Mouse (Mus musculus) hindbrain, embryonic 15.5 days (tissue): ENCODE measurements at regions not wholly inside any gene's neighbourhood (a gene's known extent, or its start where the extent isn't known, plus 50 kb on each side); places are given as distances from the start of the nearest gene placed in this dataset.

Source experiments
- ATAC-seq: fragments of 200-750 bp; cut with Nextera tagmentation; 2 replicates; pipeline ENCODE4 v1.8.0; 2017; ENCODE audit warnings: low read depth, moderate number of reproducible peaks, moderate TSS enrichment; ENCODE audit not compliant: low FRiP score
- H3K27ac ChIP-seq: fragments of 300-500 bp; sonication (generic); replicated peaks from 2 replicates; pipeline ENCODE4 v1.5.1; 2015; ENCODE audit warnings: mild to moderate bottlenecking, inconsistent platforms
- H3K27me3 ChIP-seq: fragments of 300-500 bp; sonication (generic); 2 replicates; pipeline ENCODE4 v1.6.1; 2015; ENCODE audit warnings: control low read depth, inconsistent platforms
- H3K36me3 ChIP-seq: fragments of 300-500 bp; sonication (generic); 2 replicates; pipeline ENCODE4 v1.6.1; 2015; ENCODE audit warnings: control low read depth, inconsistent platforms
- H3K4me1 ChIP-seq: fragments of 300-500 bp; sonication (generic); replicated peaks from 2 replicates; pipeline ENCODE4 v1.6.1; 2015; ENCODE audit warnings: control low read depth, inconsistent platforms
- H3K4me2 ChIP-seq: fragments of 300-500 bp; sonication (generic); 2 replicates; pipeline ENCODE4 v1.6.1; 2015; ENCODE audit warnings: moderate library complexity, mild to moderate bottlenecking, inconsistent platforms
- H3K4me3 ChIP-seq: fragments of 300-500 bp; sonication (generic); 2 replicates; pipeline ENCODE4 v1.5.1; 2015; ENCODE audit warnings: mild to moderate bottlenecking, inconsistent platforms
- H3K9ac ChIP-seq: fragments of 300-500 bp; sonication (generic); 2 replicates; pipeline ENCODE4 v1.6.1; 2015; ENCODE audit warnings: inconsistent platforms
- H3K9me3 ChIP-seq: fragments of 300-500 bp; sonication (generic); 2 replicates; pipeline ENCODE4 v1.6.1; 2016; ENCODE audit warnings: control low read depth, inconsistent platforms
- WGBS: fragments of 180-500 bp; shearing (Covaris S2); methylation state at CpG from one replicate; pipeline ENCODE4 v1.1.7; 2015; 5-methylcytosine and 5-hydroxymethylcytosine counted together

DNA sequence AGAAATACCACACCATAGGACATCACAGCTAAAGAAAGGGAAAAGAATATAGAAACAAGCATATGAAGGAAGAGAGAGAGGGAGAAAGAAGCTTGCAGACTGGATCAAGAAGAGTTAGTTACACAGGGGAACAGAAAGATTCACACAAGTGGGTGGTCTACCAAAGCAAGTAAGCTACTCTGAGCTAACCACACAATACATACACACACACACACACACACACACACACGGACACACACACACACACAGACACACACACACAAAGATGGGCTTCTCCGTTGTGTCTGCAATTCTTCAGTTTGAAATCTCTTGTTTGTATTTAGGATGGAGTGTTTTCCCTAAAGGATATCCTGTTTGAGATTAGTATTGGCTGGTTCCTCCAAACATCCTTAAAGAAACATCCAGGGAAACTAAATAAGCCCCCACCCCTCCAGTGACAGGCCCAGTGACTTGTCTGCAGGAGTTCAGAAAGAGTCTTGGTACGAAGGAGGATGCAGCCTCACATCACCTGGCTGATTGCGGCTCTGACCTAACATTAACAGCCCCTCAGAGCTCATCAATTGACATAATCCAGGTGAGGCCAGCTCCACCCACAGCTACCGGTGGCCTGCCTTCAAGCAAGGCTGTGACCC lies 69.7 kb upstream of the Gm45716 start:
- no peak overlapping the region for H3K4me3 ChIP-seq
- no peaks in the 10 kb centered on the region for H3K36me3 ChIP-seq
- ATAC-seq: no peak
- 82% methylated on average over 5 of the region's 5 CpGs for WGBS
- no peak overlapping the region for H3K9ac ChIP-seq
- no peak overlapping the region for H3K27ac ChIP-seq
- no peaks in the 10 kb centered on the region for H3K4me1 ChIP-seq
- no peaks in the 10 kb centered on the region for H3K9me3 ChIP-seq
- H3K4me2 ChIP-seq: no peak overlapping the region
- H3K27me3 ChIP-seq: no peaks in the 10 kb centered on the region

DNA sequence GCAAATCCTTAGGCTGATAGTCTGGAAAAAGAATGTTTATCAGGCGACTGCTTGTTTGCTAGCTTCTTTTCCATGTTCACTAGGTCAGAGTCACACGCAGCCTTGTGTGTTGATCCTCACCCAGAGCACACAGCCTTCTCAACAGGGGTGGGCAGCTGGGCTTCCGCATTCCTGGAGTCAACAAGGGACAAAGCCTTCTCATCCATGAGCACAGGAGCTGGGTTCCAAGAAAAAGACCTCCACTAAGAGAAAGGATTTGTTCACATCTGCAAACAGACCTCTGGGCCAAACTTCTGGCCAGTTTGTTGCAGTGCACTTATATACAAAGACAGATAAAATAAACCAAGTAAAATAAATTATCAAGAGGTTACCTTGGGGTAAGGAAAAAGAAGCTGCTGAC lies 65.6 kb upstream of the Gm45716 start:
- Histone ChIP-seq H3K4me3 (no peak overlapping the region), H3K9me3 (no peaks in the 10 kb centered on the region), H3K27ac (no peak overlapping the region), H3K27me3 (no peaks in the 10 kb centered on the region), H3K4me1 (no peaks in the 10 kb centered on the region), H3K36me3 (no peaks in the 10 kb centered on the region), H3K9ac (no peak overlapping the region), H3K4me2 (no peak overlapping the region)
- no peak for ATAC-seq
- 56% methylated on average over 3 of the region's 3 CpGs for WGBS

DNA sequence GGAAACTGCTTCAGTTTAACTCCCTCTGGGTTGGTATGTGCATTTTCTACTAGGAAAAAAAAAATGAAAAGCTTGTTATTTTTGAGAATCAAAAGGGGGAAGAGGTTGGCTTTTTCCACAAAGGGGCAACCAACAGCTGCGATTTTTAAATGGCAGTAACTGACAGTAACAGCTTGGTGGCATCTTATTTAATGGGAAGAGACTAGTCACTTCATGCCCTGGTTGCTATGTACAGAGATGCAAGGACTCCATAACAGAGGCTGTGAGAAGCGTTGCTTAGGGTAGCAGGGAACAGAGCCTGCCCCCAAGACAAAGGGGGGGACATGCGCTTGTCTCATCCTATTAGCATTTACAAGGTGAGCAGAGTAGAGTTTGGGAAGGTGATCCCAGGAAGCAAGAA lies 64.8 kb upstream of the Gm45716 start:
- Histone ChIP-seq H3K4me3 (no peak overlapping the region), H3K4me2 (no peak overlapping the region), H3K4me1 (no peaks in the 10 kb centered on the region), H3K27ac (no peak overlapping the region), H3K9ac (no peak overlapping the region), H3K27me3 (no peaks in the 10 kb centered on the region), H3K36me3 (no peaks in the 10 kb centered on the region), H3K9me3 (no peaks in the 10 kb centered on the region)
- WGBS: 74% methylated on average over 3 of the region's 3 CpGs
- ATAC-seq: no peak

DNA sequence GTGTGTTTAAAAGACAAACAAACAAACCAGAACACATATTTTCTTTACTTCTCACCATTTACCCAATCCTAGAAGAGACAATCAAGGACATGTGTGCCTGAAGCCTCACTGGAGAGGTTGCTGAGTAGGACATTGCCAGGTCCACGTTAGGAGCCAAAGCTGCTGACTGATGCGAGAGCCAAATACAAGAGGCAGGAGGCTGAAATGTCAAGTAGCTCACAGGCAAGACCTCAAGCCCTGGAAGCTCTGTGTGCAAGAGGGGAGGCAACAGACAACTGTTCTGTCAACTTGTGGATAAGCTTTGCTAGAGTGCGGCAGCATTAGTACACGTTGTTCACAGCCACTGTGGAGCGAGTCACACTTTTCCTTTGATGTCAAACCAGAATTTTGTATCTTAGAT lies 63.6 kb upstream of the Gm45716 start:
- ATAC-seq: no peak
- Histone ChIP-seq H3K4me2 (no peak overlapping the region), H3K9ac (no peak overlapping the region), H3K27me3 (no peaks in the 10 kb centered on the region), H3K9me3 (no peaks in the 10 kb centered on the region), H3K4me3 (no peak overlapping the region), H3K36me3 (no peaks in the 10 kb centered on the region), H3K27ac (no peak overlapping the region), H3K4me1 (no peaks in the 10 kb centered on the region)
- WGBS: 87% methylated on average over 5 of the region's 5 CpGs

DNA sequence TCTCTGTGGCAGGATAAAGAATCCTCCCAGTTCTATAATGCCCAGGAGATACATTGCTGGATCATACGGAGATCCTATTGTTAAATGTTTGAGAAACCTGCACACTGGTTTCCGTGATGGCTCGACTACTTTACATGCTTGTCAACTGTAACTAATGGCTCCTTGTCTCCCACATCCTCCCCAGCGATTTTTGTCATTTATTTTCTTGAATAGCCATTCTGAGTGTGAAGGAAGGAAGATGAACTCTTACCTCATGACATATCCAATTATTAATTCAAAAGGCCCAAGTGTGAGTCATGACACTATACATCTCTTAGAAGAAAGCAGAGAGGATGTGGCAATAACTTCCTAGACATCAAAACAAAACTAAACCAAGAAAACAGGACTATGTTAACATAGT lies 61.2 kb upstream of the Gm45716 start:
- Histone ChIP-seq H3K4me3 (no peak overlapping the region), H3K4me1 (peaks cover 14% of the 10 kb centered on the region), H3K9ac (no peak overlapping the region), H3K4me2 (no peak overlapping the region), H3K9me3 (no peaks in the 10 kb centered on the region), H3K27ac (no peak overlapping the region), H3K27me3 (no peaks in the 10 kb centered on the region), H3K36me3 (no peaks in the 10 kb centered on the region)
- no peak for ATAC-seq
- 39% methylated on average over 4 of the region's 4 CpGs for WGBS

DNA sequence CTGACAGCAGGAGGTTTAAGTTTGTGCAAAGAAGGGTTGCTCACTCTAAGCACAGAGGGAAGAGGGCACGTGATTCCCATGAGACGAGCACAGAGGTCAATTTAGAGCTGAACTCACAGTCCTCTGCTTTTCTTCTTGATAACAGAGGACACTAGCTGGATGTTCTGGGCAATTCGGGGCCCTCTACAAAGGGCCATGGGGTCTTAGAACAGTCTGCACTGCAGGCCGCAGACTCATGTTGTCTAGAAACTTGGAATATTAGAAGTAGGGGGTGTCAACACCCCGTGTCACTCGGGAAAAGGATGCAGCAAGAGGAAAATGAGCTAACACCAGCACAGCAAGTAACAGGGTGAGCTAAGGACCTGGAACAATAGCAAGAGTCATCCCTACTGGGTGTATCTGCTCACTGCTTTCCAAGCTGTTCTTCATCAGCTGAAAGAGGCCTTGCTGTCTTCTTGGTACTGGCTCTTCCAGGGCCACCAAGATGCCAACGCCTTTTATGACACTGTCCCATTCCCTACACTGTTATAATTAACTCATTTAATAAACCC lies 58.5 kb upstream of the Gm45716 start:
- H3K4me1 ChIP-seq: peaks cover 14% of the 10 kb centered on the region
- H3K4me3 ChIP-seq: no peak overlapping the region
- WGBS: 70% methylated on average over 7 of the region's 7 CpGs
- H3K36me3 ChIP-seq: no peaks in the 10 kb centered on the region
- no peak overlapping the region for H3K9ac ChIP-seq
- no peaks in the 10 kb centered on the region for H3K9me3 ChIP-seq
- no peak for ATAC-seq
- no peak overlapping the region for H3K4me2 ChIP-seq
- no peaks in the 10 kb centered on the region for H3K27me3 ChIP-seq
- H3K27ac ChIP-seq: no peak overlapping the region

DNA sequence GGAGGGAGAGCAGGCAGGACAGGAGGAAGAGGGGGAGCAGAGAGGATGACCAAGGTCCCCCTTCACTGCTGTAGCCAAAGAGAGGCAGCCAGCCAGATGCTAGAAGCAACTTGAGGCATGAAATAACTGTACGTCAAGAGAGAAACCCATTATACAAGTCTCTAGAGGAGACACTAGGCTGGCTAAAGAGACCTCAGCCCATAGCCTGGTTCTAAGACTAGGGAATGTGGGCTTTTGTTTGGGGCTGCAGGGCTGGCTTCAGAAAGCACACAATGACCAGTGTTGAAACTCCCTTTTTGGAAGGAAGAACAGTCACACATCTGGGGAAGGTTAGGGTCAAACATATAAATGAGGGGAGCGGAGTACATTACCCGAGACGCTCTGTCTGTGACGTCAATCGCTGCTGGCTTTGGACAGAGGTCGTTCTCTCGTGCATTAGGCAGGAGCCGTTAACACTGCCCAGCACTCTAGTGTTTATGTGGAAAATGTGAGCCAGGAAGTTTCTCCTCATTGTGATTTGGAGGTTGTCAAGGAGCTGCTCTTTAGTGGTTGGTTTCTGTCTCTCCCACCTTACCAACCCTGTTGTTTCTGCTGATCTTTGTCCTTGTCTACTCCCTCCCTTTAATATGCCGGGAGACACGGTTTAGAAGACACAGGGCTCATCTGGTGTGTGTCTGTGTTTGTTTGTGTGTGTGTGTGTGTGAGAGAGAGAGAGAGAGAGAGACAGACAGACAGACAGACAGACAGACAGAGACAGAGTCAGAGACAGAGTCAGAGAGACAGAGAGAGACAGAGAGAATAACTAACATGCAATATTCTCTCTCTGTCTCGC lies 57.5 kb upstream of the Gm45716 start:
- peak overlapping the region; percentile 33 for H3K27ac ChIP-seq

DNA sequence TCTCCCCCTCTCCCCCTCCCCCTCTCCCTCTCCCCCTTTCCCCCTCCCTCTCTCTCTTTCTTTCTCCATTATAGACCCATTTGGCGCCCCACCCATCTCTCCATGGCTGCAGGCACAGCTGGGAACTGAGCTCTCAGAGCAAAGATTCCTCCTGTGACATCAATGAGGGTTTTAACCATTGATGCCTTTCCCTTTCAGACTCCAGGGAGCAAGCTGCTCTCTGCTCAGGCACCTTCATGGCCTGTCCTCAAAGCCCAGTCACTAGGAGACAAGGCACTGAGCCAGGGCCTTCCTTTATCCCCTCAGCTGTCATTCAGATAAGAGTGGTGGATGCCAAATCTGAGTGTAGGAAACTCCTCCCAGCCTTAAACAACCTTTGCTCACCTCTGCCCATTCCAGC lies 56.8 kb upstream of the Gm45716 start:
- Histone ChIP-seq H3K36me3 (no peaks in the 10 kb centered on the region), H3K9ac (no peak overlapping the region), H3K4me3 (no peak overlapping the region), H3K27ac (no peak overlapping the region), H3K4me1 (peaks cover 14% of the 10 kb centered on the region), H3K9me3 (no peaks in the 10 kb centered on the region), H3K4me2 (no peak overlapping the region), H3K27me3 (no peaks in the 10 kb centered on the region)
- peak; percentile 80 for ATAC-seq
- no CpG with 5 or more reads among the region's 1 CpGs for WGBS

More for the DNA sequence above, 57.5 kb upstream of the Gm45716 start:
- 30% methylated on average over 11 of the region's 12 CpGs for WGBS
- no peaks in the 10 kb centered on the region for H3K36me3 ChIP-seq
- no peaks in the 10 kb centered on the region for H3K27me3 ChIP-seq
- peaks cover 14% of the 10 kb centered on the region for H3K4me1 ChIP-seq
- H3K9me3 ChIP-seq: no peaks in the 10 kb centered on the region
- H3K9ac ChIP-seq: no peak overlapping the region
- peak; percentile 72; the same call in 1 of the 2 replicates for ATAC-seq
- peak overlapping the region; percentile 31; the same call in 1 of the 2 replicates for H3K4me2 ChIP-seq
- H3K4me3 ChIP-seq: no peak overlapping the region

DNA sequence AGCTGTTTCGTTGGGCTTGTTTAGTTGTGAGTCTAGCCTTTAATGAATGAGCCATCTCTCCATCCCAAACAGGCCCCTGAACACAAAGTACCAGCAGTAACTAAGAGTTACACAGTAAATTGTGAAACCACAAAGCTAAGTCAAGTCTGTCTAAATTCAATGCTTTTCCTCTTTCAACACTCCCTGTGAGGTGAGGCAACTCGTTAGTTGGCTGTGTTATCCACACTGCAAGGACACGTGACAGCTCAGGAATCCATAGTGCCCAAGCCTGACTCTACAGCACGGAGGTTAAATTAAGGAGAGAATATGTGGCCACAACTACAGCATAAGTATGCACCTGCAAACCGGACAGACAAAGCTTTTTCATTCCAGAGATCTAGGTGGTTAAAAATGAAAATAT lies 54.9 kb upstream of the Gm45716 start:
- no peaks in the 10 kb centered on the region for H3K27me3 ChIP-seq
- H3K4me3 ChIP-seq: no peak overlapping the region
- no peaks in the 10 kb centered on the region for H3K9me3 ChIP-seq
- no peak overlapping the region for H3K9ac ChIP-seq
- H3K27ac ChIP-seq: no peak overlapping the region
- 83% methylated on average over 5 of the region's 5 CpGs for WGBS
- H3K4me1 ChIP-seq: peaks cover 14% of the 10 kb centered on the region
- no peaks in the 10 kb centered on the region for H3K36me3 ChIP-seq
- no peak overlapping the region for H3K4me2 ChIP-seq
- no peak for ATAC-seq

DNA sequence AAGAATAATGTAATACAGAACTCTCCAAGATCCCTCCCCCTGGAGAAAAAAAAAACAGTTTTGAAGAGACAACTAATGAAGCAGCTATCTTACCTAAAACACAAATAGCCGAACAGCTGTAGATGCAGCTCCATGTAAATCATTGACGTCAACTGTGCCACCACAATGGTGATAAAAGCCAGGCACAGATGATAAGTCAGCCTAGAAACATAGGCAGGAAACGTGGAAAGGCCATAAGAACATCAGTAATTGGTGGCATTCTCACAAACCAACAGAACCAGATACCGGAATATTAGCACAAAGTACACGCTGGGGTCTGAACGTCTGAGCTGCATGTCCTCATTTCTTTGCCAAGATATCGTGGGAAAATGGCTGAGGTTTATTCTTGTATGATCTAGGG lies 51.2 kb upstream of the Gm45716 start:
- Histone ChIP-seq H3K9ac (no peak overlapping the region), H3K4me2 (no peak overlapping the region), H3K27me3 (no peaks in the 10 kb centered on the region), H3K36me3 (no peaks in the 10 kb centered on the region), H3K4me3 (no peak overlapping the region), H3K27ac (no peak overlapping the region), H3K9me3 (no peaks in the 10 kb centered on the region), H3K4me1 (no peaks in the 10 kb centered on the region)
- ATAC-seq: no peak
- 91% methylated on average over 7 of the region's 7 CpGs for WGBS
